Mouse (Mus musculus) ES-Bruce4 (cell line): ENCODE data around the gene Prpf31.

Experiments
- CTCF ChIP-seq: IDR thresholded peaks from one replicate; pipeline ENCODE4 v1.8.1; 2011; ENCODE audit warnings: low read depth, low read length
- EP300 ChIP-seq: IDR thresholded peaks from 2 replicates; pipeline ENCODE4 v1.6.1; 2011; ENCODE audit warnings: low read depth, low read length; ENCODE audit not compliant: insufficient read depth
- POLR2A ChIP-seq: IDR thresholded peaks from one replicate; pipeline ENCODE4 v1.8.1; 2011; ENCODE audit warnings: low read length; ENCODE audit not compliant: insufficient read depth

GRCm38 (mm10) chr7:3691919-3692318 is 62.1 kb downstream of the Prpf31 start:
- TF ChIP-seq POLR2A: no peak
- TF ChIP-seq CTCF: no peak
- TF ChIP-seq EP300: no peak
